Mouse (Mus musculus) liver, embryonic 15.5 days (tissue): Measurements from ENCODE around the gene Zbtb22. TPM values are rescaled to one million over a fixed set of nuclear protein-coding genes. Genes with fewer than 3 reads are reported as not detected.

Experiments used
- ATAC-seq: fragments of 200-750 bp; cut with Nextera tagmentation; 2 replicates; pipeline ENCODE4 v1.8.0; 2017; ENCODE audit warnings: moderate number of reproducible peaks, mild to moderate bottlenecking, moderate library complexity; ENCODE audit not compliant: insufficient read depth
- H3K27ac ChIP-seq: fragments of 300-500 bp; sonication (generic); replicated peaks from 2 replicates; pipeline ENCODE4 v1.5.1; 2015; ENCODE audit warnings: mild to moderate bottlenecking, inconsistent platforms
- H3K27me3 ChIP-seq: fragments of 300-500 bp; sonication (generic); 2 replicates; pipeline ENCODE4 v1.6.1; 2015; ENCODE audit warnings: mild to moderate bottlenecking, inconsistent platforms
- H3K36me3 ChIP-seq: fragments of 300-500 bp; sonication (generic); replicated peaks from 2 replicates; pipeline ENCODE4 v1.6.1; 2015; ENCODE audit warnings: moderate library complexity, mild to moderate bottlenecking, inconsistent platforms
- H3K4me1 ChIP-seq: fragments of 300-500 bp; sonication (generic); replicated peaks from 2 replicates; pipeline ENCODE4 v1.6.1; 2015; ENCODE audit warnings: inconsistent platforms
- H3K4me2 ChIP-seq: fragments of 300-500 bp; sonication (generic); 2 replicates; pipeline ENCODE4 v1.6.1; 2015; ENCODE audit warnings: moderate library complexity, mild to moderate bottlenecking, inconsistent platforms
- H3K4me3 ChIP-seq: fragments of 300-500 bp; sonication (generic); replicated peaks from 2 replicates; pipeline ENCODE4 v1.5.1; 2015; ENCODE audit warnings: mild to moderate bottlenecking, inconsistent platforms
- H3K9ac ChIP-seq: fragments of 300-500 bp; sonication (generic); 2 replicates; pipeline ENCODE4 v1.6.1; 2015; ENCODE audit warnings: moderate library complexity, mild to moderate bottlenecking, inconsistent platforms
- H3K9me3 ChIP-seq: fragments of 300-500 bp; sonication (generic); replicated peaks from 2 replicates; pipeline ENCODE4 v1.6.1; 2016; ENCODE audit warnings: inconsistent platforms
- WGBS: fragments of 180-500 bp; shearing (Covaris S2); methylation state at CpG from one replicate; pipeline ENCODE4 v1.1.7; 2015; ENCODE audit warnings: mixed read lengths; ENCODE audit not compliant: insufficient replicate concordance; 5-methylcytosine and 5-hydroxymethylcytosine counted together
- polyA plus RNA-seq: library from polyadenylated mRNA; unstranded; fragments of >200 nt; fragmentation: Nextera tagmentation; extraction: Ambion mirVana; gene quantifications from 2 replicates; pipeline ENCODE4 v1.2.1, GENCODE M21; 2015

The Zbtb22 gene
- polyA plus RNA-seq, 1 experiment from 2014 or later = 8.2 TPM

DNA sequence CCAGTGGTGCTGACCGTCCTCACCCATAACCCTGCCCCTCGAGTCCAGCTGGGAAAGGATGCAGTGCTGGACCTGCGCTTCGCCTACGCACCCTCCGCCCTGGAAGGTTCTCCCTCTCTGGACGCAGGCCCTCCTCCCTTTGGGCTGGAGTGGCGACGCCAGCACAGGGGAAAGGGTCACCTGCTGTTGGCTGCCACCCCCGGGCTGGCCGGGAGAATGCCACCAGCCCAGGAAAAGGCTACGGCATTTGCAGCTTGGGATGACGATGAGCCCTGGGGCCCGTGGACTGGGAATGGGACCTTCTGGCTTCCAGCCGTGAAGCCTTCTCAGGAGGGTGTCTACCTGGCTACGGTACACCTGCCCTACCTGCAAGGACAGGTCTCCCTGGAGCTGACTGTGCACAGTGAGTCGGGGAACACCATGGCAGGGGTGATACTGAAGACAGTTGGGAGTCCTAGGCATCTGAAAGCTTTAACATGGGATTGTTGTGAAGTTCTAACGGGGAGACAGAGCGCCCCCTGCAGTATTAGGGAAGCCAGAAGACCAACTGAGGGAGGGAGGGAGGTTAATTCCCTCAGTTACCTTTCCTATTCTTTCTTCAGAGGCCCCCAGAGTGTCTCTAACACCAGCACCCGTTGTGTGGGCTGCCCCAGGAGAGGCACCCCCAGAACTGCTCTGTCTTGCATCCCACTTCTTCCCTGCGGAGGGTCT lies 9.9 kb downstream of the Zbtb22 start:
- no peak overlapping the region for H3K4me3 ChIP-seq
- no peak overlapping the region for H3K4me2 ChIP-seq

GRCm38 (mm10) chr17:33926207-33926932 lies 10.7 kb downstream of the Zbtb22 start:
- Histone ChIP-seq H3K36me3 (peaks cover 42% of the 10 kb centered on the region), H3K4me2 (no peak overlapping the region), H3K9ac (no peak overlapping the region), H3K27ac (no peak overlapping the region; the same call in 1 of the 2 replicates), H3K9me3 (no peaks in the 10 kb centered on the region), H3K4me1 (peaks cover 71% of the 10 kb centered on the region), H3K4me3 (no peak overlapping the region), H3K27me3 (no peaks in the 10 kb centered on the region)
- WGBS = 74% methylated on average over 17 of the region's 17 CpGs
- ATAC-seq = no peak

More for the DNA sequence above, 9.9 kb downstream of the Zbtb22 start:
- Histone ChIP-seq H3K9ac (no peak overlapping the region), H3K27me3 (no peaks in the 10 kb centered on the region), H3K4me1 (peaks cover 70% of the 10 kb centered on the region), H3K36me3 (peaks cover 42% of the 10 kb centered on the region), H3K27ac (no peak overlapping the region; the same call in 1 of the 2 replicates), H3K9me3 (no peaks in the 10 kb centered on the region)
- no peak for ATAC-seq
- WGBS = 84% methylated on average over 21 of the region's 21 CpGs

GRCm38 (mm10) chr17:33928251-33928947 lies 12.7 kb downstream of the Zbtb22 start:
- H3K9ac ChIP-seq = peak overlapping the region; percentile 86
- peak overlapping the region; percentile 93 for H3K27ac ChIP-seq
- H3K4me1 ChIP-seq = peaks cover 79% of the 10 kb centered on the region
- no peak for ATAC-seq
- H3K27me3 ChIP-seq = no peaks in the 10 kb centered on the region
- 50% methylated on average over 21 of the region's 21 CpGs for WGBS
- H3K36me3 ChIP-seq = peaks cover 48% of the 10 kb centered on the region
- peak overlapping the region; percentile 99 for H3K4me2 ChIP-seq
- peak overlapping the region; percentile 75 for H3K4me3 ChIP-seq
- no peaks in the 10 kb centered on the region for H3K9me3 ChIP-seq

DNA sequence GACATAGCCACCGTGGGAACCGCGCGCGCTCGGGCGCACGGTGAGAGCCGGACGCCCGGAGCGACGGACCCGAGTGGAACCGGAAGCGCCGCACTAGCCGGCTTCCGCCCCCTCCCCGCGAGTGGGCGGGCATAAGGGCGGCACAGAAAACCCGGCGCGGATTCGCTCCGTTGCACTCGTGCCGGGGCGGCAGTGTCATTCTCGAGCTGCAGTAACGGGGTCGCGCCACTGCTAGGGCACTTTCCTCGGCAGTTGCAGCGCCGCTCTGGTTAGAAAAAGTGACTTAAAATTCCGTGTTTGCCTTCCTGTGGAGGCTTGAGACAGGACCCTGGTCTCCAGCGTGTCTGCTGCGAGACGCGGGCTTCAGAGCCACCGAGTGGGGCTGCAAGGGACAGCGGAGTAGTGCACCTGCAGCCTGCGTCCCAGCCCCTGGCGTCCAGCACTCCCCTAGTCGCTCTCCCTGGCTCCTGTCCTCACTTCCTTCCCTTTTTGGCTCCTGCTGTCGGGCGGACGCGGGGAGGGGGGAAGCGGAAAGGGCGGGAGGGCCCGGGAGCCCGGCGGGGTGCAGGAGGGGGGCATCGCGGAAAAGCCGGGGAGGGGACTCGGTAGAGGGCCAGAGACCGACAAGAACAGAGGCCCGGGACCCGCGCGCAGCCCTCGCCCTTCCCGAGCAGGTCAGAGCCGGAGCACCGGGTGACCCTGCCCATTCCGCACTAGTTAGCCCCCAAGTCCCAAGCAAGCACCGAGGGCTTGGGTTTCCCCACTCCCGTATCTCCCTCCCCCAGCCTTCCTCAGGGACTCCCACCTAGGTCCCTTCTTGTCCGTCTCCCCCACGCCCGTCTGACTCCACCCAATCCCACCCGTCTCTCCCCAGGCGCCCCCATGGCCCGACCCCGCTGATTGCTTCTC lies 13.9 kb downstream of the Zbtb22 start, which contains the start of gene Rgl2:
Gene Rgl2 (plus strand): TSS at position 173 of the 909 bp plus-strand sequence.
- H3K9me3 ChIP-seq = no peaks in the 10 kb centered on the region
- H3K9ac ChIP-seq = peak within 1 kb of the TSS; percentile 86
- peaks cover 68% of the 10 kb centered on the region for H3K4me1 ChIP-seq
- peak within 1 kb of the TSS; percentile 99 for H3K4me2 ChIP-seq
- no peaks in the 10 kb centered on the region for H3K27me3 ChIP-seq
- peaks cover 55% of the 10 kb centered on the region for H3K36me3 ChIP-seq
- H3K27ac ChIP-seq = peak within 1 kb of the TSS; percentile 93
- ATAC-seq = peak; percentile 78
- under 1% methylated on average over 78 of the region's 80 CpGs for WGBS
- H3K4me3 ChIP-seq = peak within 1 kb of the TSS; percentile 75

GRCm38 (mm10) chr17:33930280-33931158 lies 14.8 kb downstream of the Zbtb22 start:
- WGBS = 1% methylated on average over 45 of the region's 45 CpGs
- Histone ChIP-seq H3K9ac (peak overlapping the region; percentile 86), H3K9me3 (no peaks in the 10 kb centered on the region), H3K4me3 (peak overlapping the region; percentile 75), H3K4me1 (peaks cover 61% of the 10 kb centered on the region), H3K27me3 (no peaks in the 10 kb centered on the region), H3K36me3 (peaks cover 56% of the 10 kb centered on the region), H3K4me2 (peak overlapping the region; percentile 99), H3K27ac (peak overlapping the region; percentile 93)
- ATAC-seq = peak; percentile 6; the same call in 1 of the 2 replicates

- H3K27ac ChIP-seq = peak overlapping the region; percentile 53; the same call in 1 of the 2 replicates
- peak overlapping the region; percentile 86; the same call in 1 of the 2 replicates for H3K9ac ChIP-seq
- H3K27me3 ChIP-seq = no peaks in the 10 kb centered on the region
- H3K36me3 ChIP-seq = peaks cover 53% of the 10 kb centered on the region
- H3K4me2 ChIP-seq = peak overlapping the region; percentile 99
- H3K4me3 ChIP-seq = peak overlapping the region; percentile 75
- H3K4me1 ChIP-seq = peaks cover 55% of the 10 kb centered on the region
- no peaks in the 10 kb centered on the region for H3K9me3 ChIP-seq
- ATAC-seq = no peak
- WGBS = 40% methylated on average over 18 of the region's 18 CpGs
Measured at GRCm38 (mm10) chr17:33931159-33931866, 15.6 kb downstream of the Zbtb22 start.

DNA sequence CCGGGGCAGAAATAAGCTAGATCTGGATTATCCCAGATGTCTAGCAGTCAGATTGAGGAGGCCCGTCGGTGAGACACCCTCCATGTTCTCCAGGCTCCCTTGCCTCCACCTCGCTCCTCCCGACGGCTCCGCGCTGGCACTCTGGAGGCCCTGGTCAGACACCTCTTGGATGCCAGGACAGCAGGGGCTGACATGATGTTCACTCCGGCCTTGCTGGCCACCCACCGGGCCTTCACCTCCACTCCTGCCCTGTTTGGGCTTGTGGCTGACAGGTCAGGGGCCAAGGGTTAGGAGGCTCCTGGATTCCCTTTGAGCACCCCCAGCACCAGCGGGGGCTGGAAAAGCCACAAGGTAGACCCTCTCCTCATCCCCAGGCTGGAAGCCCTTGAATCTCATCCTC lies 16.2 kb downstream of the Zbtb22 start:
- no peak for ATAC-seq

GRCm38 (mm10) chr17:33932448-33932847 lies 16.7 kb downstream of the Zbtb22 start:
- Histone ChIP-seq H3K27ac (no peak overlapping the region), H3K4me2 (no peak overlapping the region), H3K4me1 (peaks cover 52% of the 10 kb centered on the region), H3K27me3 (no peaks in the 10 kb centered on the region), H3K9me3 (no peaks in the 10 kb centered on the region), H3K36me3 (peaks cover 53% of the 10 kb centered on the region), H3K9ac (no peak overlapping the region), H3K4me3 (no peak overlapping the region)
- 83% methylated on average over 14 of the region's 14 CpGs for WGBS
- no peak for ATAC-seq

More for the DNA sequence above, 16.2 kb downstream of the Zbtb22 start:
- H3K9ac ChIP-seq = no peak overlapping the region
- WGBS = 89% methylated on average over 11 of the region's 11 CpGs
- peaks cover 51% of the 10 kb centered on the region for H3K36me3 ChIP-seq
- H3K27me3 ChIP-seq = no peaks in the 10 kb centered on the region
- no peaks in the 10 kb centered on the region for H3K9me3 ChIP-seq
- no peak overlapping the region for H3K27ac ChIP-seq
- H3K4me2 ChIP-seq = peak overlapping the region; percentile 13; the same call in 1 of the 2 replicates
- H3K4me1 ChIP-seq = peaks cover 55% of the 10 kb centered on the region
- no peak overlapping the region for H3K4me3 ChIP-seq

- no peaks in the 10 kb centered on the region for H3K9me3 ChIP-seq
- no peaks in the 10 kb centered on the region for H3K27me3 ChIP-seq
- H3K4me2 ChIP-seq = no peak overlapping the region
- peaks cover 51% of the 10 kb centered on the region for H3K36me3 ChIP-seq
- ATAC-seq = no peak
- H3K27ac ChIP-seq = no peak overlapping the region
- H3K9ac ChIP-seq = no peak overlapping the region
- no peak overlapping the region for H3K4me3 ChIP-seq
- peaks cover 47% of the 10 kb centered on the region for H3K4me1 ChIP-seq
- WGBS = 83% methylated on average over 15 of the region's 15 CpGs
Measured at GRCm38 (mm10) chr17:33932970-33933369, 17.3 kb downstream of the Zbtb22 start.
